Mouse (Mus musculus): ENCODE data around the gene Sh3bp5.

DNA sequence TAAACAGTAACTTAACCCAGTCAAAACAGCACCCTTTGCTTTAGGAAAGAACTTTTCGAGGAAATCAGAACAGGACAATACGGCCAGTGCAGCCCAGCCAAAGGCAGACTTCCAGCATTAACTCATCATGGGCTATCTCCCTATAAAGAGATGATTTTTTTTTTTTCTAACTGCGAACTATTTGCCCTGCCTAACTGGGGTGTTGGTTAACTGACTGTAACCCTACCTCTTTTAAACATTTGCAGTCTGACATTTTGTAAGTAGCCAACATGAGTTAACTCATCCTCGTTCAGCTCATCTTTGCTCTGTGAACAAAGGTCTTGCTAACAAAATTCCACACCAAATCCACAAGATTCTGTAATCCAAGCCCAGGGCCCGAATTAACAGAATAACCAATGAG lies 1.5 kb downstream of the Sh3bp5 start:
- TF ChIP-seq GATA1 (IDR thresholded peaks at IDR 0.05; ENCODE audit: low read length) (no peak), TAL1 (IDR thresholded peaks at IDR 0.05; ENCODE audit: low read length) (no peak)
